Mouse (Mus musculus): Measurements from ENCODE around the gene Ntmt1. TPM values are rescaled to one million over a fixed set of nuclear protein-coding genes. Genes with fewer than 3 reads are reported as not detected.

Gene Ntmt1
- polyA plus RNA-seq (2016; fragmentation: Nextera tagmentation; extraction: Ambion mirVana), result 77.2 and 78.8 TPM in 2 replicates

DNA sequence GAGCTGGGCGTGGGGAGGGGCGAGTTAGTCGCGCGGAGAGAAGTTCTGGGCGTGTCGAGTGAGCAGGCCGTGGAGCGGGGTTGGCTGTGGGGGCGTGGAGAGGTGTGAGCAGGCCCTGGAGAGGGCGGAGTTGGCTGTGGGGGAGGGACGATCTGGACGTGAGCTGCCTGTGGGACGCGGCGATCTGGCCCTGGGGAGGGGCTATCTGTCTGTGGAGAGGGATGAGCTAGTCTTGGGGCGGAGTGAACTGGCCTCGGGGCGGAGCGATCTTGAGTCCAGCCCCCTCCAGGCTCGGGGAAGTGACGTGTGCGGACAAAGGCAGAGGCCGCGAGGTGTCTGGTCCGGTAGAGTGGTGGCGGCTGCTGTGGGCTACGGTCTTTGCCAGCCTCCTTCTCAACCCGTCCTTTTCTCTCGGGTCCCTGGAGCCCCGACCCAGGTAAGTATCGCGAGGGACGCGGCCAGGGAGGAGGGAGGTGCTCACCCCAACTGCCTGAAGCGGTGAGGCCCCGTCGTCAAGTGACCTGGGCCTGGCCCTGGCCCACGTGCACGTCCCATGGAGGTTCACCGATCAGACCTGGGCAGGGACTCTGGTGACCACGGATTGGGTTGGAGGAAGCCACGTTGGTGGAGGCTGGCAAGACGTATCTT, at the start of gene Ntmt1:
TSS of gene Ntmt1 (plus strand) at position 179 of the 648 bp plus-strand sequence.
- Histone ChIP-seq H3K9me3 (replicated peaks) (no peaks in the 10 kb centered on the region), H3K36me3 (peaks cover 24% of the 10 kb centered on the region), H3K27me3 (replicated peaks) (peaks cover 11% of the 10 kb centered on the region), H3K4me1 (replicated peaks) (peaks cover 21% of the 10 kb centered on the region), H3K4me3 (peak within 1 kb of the TSS; percentile 93), H3K27ac (ENCODE audit: poor library complexity, severe bottlenecking) (peak within 1 kb of the TSS; percentile 87), H3K9ac (peak within 1 kb of the TSS; percentile 96), H3K4me2 (peak within 1 kb of the TSS; percentile 96)
- peak; percentile 99 for ATAC-seq (ENCODE audit: insufficient number of reproducible peaks, low FRiP score)
- under 1% methylated on average over 41 of the region's 44 CpGs for WGBS

DNA sequence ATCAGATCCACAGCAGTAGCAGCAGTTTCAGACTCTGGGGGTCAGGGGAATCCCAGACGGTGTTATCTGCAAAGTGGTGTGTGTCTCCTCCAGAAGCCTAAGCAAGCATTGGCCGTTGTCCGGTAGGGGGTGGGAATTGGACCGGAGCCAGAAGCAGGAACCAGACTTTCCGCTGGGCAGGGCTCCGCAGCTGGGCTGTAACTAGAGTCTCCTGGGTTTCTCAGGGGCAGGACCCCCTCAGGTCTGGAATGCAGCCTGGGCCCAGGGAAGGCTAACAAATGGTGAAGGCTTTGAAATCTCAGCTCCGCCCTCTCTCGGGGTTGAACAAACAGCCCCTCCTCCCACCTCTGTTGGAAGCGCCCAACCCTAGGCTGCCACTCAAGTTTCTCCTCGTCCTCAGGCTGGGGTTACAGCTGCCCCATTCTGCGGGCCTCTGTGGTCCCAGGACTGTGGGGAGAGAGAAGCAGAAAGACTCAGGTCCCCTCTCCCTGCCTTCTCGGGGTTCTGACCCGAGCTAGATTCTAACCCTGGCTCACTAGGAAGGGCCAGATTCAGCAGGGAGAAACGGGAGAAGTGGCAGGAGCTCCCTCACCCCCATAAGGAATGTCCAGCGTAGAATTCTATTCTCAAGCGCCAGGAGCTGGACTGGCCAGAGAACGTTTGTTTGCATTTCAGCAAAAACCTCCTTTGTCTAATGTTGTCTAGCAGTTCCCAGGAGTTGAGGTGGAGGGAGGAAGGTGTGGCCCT, 49.1 kb upstream of the Ntmt1 start:
- H3K9ac ChIP-seq, result peak overlapping the region; percentile 45; the same call in 1 of the 2 replicates
- H3K4me3 ChIP-seq, result no peak overlapping the region
- WGBS, result 2% methylated on average over 17 of the region's 17 CpGs

DNA sequence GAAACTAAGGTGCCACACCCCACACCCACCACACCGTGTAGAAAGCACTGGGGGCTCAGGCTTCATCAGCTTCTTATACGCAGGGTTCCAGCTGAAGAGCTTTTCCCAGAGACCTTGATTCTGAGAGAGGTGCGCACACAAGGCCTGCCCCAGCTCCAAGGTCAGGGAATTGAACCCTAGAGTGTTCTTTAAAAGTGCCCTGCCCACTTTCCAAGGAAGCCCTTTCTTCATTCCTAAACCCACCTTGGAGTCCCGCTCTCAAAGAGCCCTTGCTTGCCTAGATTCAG, 48.6 kb upstream of the Ntmt1 start:
- ATAC-seq (ENCODE audit: insufficient number of reproducible peaks, low FRiP score), result no peak
- Histone ChIP-seq H3K27ac (ENCODE audit: poor library complexity, severe bottlenecking) (peak overlapping the region; percentile 94), H3K9me3 (replicated peaks) (peaks cover 7% of the 10 kb centered on the region; the same call in 1 of the 2 replicates), H3K4me2 (peak overlapping the region; percentile 37; the same call in 1 of the 2 replicates), H3K4me1 (replicated peaks) (peaks cover 38% of the 10 kb centered on the region), H3K4me3 (no peak overlapping the region), H3K9ac (peak overlapping the region; percentile 45; the same call in 1 of the 2 replicates), H3K27me3 (replicated peaks) (no peaks in the 10 kb centered on the region), H3K36me3 (no peaks in the 10 kb centered on the region)
- WGBS, result 51% methylated on average over 4 of the region's 4 CpGs

More for the DNA sequence above, 49.1 kb upstream of the Ntmt1 start:
- Histone ChIP-seq H3K4me1 (replicated peaks) (peaks cover 41% of the 10 kb centered on the region), H3K27ac (ENCODE audit: poor library complexity, severe bottlenecking) (peak overlapping the region; percentile 94), H3K27me3 (replicated peaks) (no peaks in the 10 kb centered on the region), H3K9me3 (replicated peaks) (peaks cover 7% of the 10 kb centered on the region; the same call in 1 of the 2 replicates), H3K4me2 (peak overlapping the region; percentile 37), H3K36me3 (no peaks in the 10 kb centered on the region)
- ATAC-seq (ENCODE audit: insufficient number of reproducible peaks, low FRiP score), result peak; percentile 91

DNA sequence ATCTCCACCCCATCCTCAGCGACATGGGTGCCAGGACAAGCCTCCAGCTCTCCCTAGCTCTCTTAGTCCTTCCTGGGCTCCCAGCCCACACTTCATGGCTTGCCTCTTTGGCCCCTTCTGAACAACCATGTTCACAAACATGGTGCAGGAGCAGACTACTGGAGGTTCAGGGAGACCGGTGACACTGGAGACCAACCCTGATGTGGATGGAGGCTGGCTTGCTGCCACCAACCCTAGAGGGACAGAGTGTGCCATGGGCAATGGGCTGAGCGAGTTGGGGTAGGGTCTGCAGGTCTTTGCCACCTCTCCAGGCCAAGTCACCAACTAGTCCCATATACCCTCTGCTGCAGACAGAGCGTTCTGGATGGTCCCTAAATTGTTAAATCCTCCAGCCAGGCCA, 48.2 kb upstream of the Ntmt1 start:
- no peaks in the 10 kb centered on the region for H3K36me3 ChIP-seq
- H3K4me1 ChIP-seq (replicated peaks), result peaks cover 38% of the 10 kb centered on the region
- no peak overlapping the region for H3K4me3 ChIP-seq
- WGBS, result 80% methylated on average over 4 of the region's 4 CpGs
- no peaks in the 10 kb centered on the region for H3K27me3 ChIP-seq (replicated peaks)
- H3K4me2 ChIP-seq, result no peak overlapping the region
- no peak for ATAC-seq (ENCODE audit: insufficient number of reproducible peaks, low FRiP score)
- H3K27ac ChIP-seq (ENCODE audit: poor library complexity, severe bottlenecking), result peak overlapping the region; percentile 94
- peaks cover 7% of the 10 kb centered on the region; the same call in 1 of the 2 replicates for H3K9me3 ChIP-seq (replicated peaks)
- H3K9ac ChIP-seq, result 0 out of 2 replicates have a peak overlapping the region, but pooled peaks have one; percentile 45

DNA sequence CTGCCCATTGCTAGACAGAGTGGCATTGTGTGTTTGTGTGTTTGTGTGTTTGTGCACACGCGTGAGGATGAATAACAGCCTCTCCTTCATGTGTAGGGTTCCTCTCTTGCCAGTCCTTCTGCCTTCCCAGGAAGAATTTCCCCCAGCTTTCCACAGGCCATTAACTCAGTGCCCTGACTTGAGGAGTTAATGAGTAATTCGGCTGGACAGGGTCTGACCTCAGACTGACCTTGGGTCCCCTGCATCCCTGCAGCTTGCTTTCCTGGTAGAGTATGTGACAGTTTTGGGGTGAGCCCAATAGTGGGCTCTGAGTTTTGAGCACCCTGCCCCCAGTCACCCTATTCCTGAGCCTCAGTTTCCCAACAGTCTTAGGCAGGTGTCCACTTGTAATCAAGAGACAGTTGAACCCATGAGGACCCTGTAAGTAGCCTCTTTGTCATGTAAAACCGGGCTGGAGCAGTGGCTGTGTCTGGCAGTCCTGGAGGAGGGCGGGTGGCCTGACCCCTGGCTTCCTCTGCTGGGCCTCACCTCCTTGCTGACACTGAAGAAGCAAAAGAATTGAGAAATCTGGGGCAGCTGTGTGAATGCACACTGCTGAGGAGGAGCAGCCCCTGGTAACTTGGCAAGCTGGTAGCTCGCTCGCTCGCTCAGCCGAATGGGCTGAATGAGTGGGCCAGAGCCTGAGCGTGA, 47.6 kb upstream of the Ntmt1 start:
- peak overlapping the region; percentile 94 for H3K27ac ChIP-seq (ENCODE audit: poor library complexity, severe bottlenecking)
- no peak overlapping the region for H3K4me3 ChIP-seq
- peaks cover 38% of the 10 kb centered on the region for H3K4me1 ChIP-seq (replicated peaks)
- peaks cover 10% of the 10 kb centered on the region for H3K9me3 ChIP-seq (replicated peaks)
- H3K36me3 ChIP-seq, result no peaks in the 10 kb centered on the region
- no peak for ATAC-seq (ENCODE audit: insufficient number of reproducible peaks, low FRiP score)
- H3K4me2 ChIP-seq, result no peak overlapping the region
- H3K27me3 ChIP-seq (replicated peaks), result no peaks in the 10 kb centered on the region
- H3K9ac ChIP-seq, result 0 out of 2 replicates have a peak overlapping the region, but pooled peaks have one; percentile 10
- WGBS, result 59% methylated on average over 10 of the region's 10 CpGs

DNA sequence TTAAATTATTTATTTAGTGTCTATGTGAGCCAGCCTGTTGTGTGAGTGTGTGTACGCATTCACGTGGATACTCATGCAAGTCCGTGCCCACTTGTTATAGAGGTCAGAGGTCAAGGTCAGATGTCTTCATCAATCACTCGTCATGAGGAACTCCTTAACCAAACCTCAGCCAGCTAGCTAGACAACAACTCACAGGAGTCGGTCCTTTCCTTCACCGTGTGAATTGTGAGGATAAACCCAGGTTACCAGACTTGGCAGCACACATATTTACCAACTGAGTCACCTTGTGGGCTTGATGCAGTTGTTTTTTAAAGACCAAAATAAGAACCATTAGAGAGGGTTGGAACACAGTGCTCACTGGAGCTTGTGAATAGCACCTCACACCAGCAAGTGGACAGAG, 46.9 kb upstream of the Ntmt1 start:
- Histone ChIP-seq H3K4me1 (replicated peaks) (peaks cover 38% of the 10 kb centered on the region), H3K9ac (no peak overlapping the region), H3K4me3 (no peak overlapping the region), H3K9me3 (replicated peaks) (peaks cover 10% of the 10 kb centered on the region), H3K27ac (ENCODE audit: poor library complexity, severe bottlenecking) (peak overlapping the region; percentile 94; the same call in 1 of the 2 replicates), H3K36me3 (no peaks in the 10 kb centered on the region), H3K4me2 (no peak overlapping the region), H3K27me3 (replicated peaks) (no peaks in the 10 kb centered on the region)
- WGBS, result 58% methylated on average over 6 of the region's 6 CpGs
- no peak for ATAC-seq (ENCODE audit: insufficient number of reproducible peaks, low FRiP score)

DNA sequence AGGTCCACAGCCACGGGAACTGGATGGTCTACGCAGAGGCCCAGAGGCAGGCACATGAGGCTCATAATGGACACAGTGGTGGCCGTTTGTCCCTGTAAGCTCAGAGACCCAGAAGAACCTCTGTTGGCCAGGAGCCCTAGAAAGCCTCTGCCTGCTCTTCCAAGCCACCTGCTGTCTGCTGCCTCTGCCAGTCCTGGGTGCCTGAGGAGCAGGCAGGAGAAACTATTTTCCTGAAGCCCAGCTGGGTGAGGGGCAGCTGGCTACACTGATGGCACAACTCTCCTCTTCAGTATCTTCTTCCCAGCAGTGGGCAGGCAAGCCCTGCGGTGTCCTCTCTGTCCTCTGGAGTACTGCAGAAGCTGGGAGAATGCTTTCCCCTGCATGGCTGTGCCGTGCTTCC, 41.2 kb upstream of the Ntmt1 start:
- no peak overlapping the region for H3K4me2 ChIP-seq
- no peak for ATAC-seq (ENCODE audit: insufficient number of reproducible peaks, low FRiP score)
- peak overlapping the region; percentile 5; the same call in 1 of the 2 replicates for H3K9ac ChIP-seq
- H3K27ac ChIP-seq (ENCODE audit: poor library complexity, severe bottlenecking), result no peak overlapping the region
- H3K27me3 ChIP-seq (replicated peaks), result no peaks in the 10 kb centered on the region
- peaks cover 15% of the 10 kb centered on the region for H3K4me1 ChIP-seq (replicated peaks)
- no peaks in the 10 kb centered on the region for H3K36me3 ChIP-seq
- 76% methylated on average over 5 of the region's 5 CpGs for WGBS
- H3K4me3 ChIP-seq, result no peak overlapping the region
- peaks cover 3% of the 10 kb centered on the region; the same call in 1 of the 2 replicates for H3K9me3 ChIP-seq (replicated peaks)

DNA sequence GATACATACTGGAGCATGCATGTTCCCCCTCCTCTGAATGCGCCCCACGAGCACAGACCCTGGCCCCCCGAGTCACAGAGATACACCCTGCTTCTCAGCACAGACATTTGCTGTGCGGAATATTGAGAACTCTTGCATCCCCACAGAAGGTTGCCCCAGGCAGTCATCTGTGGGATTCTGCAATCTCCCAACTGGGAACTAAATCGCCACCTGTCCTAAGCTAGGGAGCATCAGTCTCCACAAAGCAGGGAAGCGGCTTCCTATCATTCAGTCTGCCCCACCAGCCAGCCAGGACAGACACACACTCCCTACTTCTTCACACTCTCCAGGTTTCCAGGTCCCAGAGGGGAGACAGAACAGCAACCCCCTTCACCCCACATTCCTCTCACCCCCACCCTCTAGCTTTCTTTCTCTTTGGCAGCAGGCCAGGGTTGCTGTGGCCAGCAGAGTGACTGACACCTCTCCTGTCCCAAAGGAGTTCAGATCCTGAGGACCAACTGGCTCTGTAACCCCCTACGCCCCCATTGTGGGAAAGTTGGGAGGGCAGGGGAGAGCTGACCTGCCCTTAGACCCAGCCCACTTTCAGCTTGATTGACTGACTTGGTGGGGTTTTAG, 39.9 kb upstream of the Ntmt1 start:
- Histone ChIP-seq H3K27ac (ENCODE audit: poor library complexity, severe bottlenecking) (no peak overlapping the region), H3K27me3 (replicated peaks) (no peaks in the 10 kb centered on the region), H3K4me2 (no peak overlapping the region), H3K9ac (no peak overlapping the region), H3K36me3 (no peaks in the 10 kb centered on the region), H3K4me1 (replicated peaks) (peaks cover 27% of the 10 kb centered on the region), H3K4me3 (no peak overlapping the region), H3K9me3 (replicated peaks) (peaks cover 3% of the 10 kb centered on the region; the same call in 1 of the 2 replicates)
- ATAC-seq (ENCODE audit: insufficient number of reproducible peaks, low FRiP score), result no peak
- 75% methylated on average over 7 of the region's 7 CpGs for WGBS

DNA sequence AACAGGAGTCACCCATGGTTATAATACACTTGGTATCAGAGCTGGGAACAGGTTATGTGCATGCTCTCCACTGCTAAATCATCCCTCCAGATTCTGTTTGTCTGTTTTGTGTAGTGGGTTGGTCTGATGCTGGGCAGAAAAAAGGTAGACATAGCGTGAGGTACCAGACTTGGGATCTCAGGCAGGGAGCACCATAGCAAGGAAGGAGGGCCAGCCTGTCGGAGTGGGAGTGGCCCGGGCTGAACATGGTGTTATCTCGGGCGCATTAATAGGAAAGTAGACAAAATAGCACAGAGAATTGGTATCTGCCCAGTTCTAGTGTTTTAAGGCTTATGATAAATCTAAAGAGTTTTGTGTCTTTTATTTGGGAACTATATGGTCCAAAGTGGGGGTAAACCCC, 39.1 kb upstream of the Ntmt1 start:
- H3K4me3 ChIP-seq, result no peak overlapping the region
- H3K9me3 ChIP-seq (replicated peaks), result peaks cover 3% of the 10 kb centered on the region; the same call in 1 of the 2 replicates
- no peaks in the 10 kb centered on the region for H3K36me3 ChIP-seq
- 72% methylated on average over 5 of the region's 5 CpGs for WGBS
- no peak for ATAC-seq (ENCODE audit: insufficient number of reproducible peaks, low FRiP score)
- peaks cover 35% of the 10 kb centered on the region for H3K4me1 ChIP-seq (replicated peaks)
- no peaks in the 10 kb centered on the region for H3K27me3 ChIP-seq (replicated peaks)
- H3K27ac ChIP-seq (ENCODE audit: poor library complexity, severe bottlenecking), result no peak overlapping the region
- 0 out of 2 replicates have a peak overlapping the region, but pooled peaks have one; percentile 11 for H3K9ac ChIP-seq
- H3K4me2 ChIP-seq, result no peak overlapping the region

DNA sequence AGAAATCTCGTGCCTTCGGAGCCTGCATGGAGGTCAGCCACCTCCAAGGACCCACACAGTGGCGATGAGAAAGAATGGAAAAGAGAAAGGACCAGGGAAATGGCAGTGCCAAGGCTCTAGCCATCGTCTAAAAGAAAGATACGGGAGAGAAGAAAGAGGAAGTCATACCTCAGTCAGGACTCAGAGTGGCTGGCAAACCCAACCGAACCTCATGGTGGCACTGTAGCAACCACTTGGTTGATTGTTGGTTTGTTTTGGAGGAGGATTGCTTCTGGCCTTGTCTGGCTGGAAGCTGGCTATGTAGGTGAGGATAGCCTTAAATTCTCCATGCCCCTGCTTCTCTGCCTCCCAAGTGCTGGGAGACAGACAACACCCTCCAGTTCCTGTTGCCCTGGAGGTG, 38.4 kb upstream of the Ntmt1 start:
- Histone ChIP-seq H3K36me3 (no peaks in the 10 kb centered on the region), H3K4me1 (replicated peaks) (peaks cover 40% of the 10 kb centered on the region), H3K9me3 (replicated peaks) (peaks cover 3% of the 10 kb centered on the region; the same call in 1 of the 2 replicates), H3K27me3 (replicated peaks) (no peaks in the 10 kb centered on the region), H3K27ac (ENCODE audit: poor library complexity, severe bottlenecking) (no peak overlapping the region), H3K9ac (no peak overlapping the region), H3K4me2 (no peak overlapping the region), H3K4me3 (no peak overlapping the region)
- ATAC-seq (ENCODE audit: insufficient number of reproducible peaks, low FRiP score), result no peak
- 41% methylated on average over 6 of the region's 6 CpGs for WGBS

All from heart, embryonic 12.5 days (tissue).